Mouse (Mus musculus) CD4-positive, CD25-positive, alpha-beta regulatory T cell, adult 4 months (primary cell): ENCODE results near the gene Dhrs7b. TPM values are rescaled to one million over a fixed set of nuclear protein-coding genes. Genes with fewer than 3 reads are reported as not detected.
"Not testable (repeated sequence)": the region's sequence is repeated elsewhere in the genome, so short reads cannot be mapped to it uniquely, and the experiment has no call there.

Experiments
- ATAC-seq: one replicate; pipeline ENCODE4 v1.8.0; 2017
- polyA plus RNA-seq, 2 experiments: library from polyadenylated mRNA; unstranded; fragments of 100-300 nt; shearing (Covaris generic); gene quantifications; one replicate each; pipeline ENCODE4 v1.2.1; 2017

Dhrs7b gene
- 10 to 100 TPM; 22.4 to 24.8 TPM for polyA plus RNA-seq

- peak; percentile 96 for ATAC-seq
Observed at GRCm38 (mm10) chr11:60830433-60831052, at the start of gene Dhrs7b. Gene Dhrs7b, plus strand, starts transcription at chr11:60830631.

DNA sequence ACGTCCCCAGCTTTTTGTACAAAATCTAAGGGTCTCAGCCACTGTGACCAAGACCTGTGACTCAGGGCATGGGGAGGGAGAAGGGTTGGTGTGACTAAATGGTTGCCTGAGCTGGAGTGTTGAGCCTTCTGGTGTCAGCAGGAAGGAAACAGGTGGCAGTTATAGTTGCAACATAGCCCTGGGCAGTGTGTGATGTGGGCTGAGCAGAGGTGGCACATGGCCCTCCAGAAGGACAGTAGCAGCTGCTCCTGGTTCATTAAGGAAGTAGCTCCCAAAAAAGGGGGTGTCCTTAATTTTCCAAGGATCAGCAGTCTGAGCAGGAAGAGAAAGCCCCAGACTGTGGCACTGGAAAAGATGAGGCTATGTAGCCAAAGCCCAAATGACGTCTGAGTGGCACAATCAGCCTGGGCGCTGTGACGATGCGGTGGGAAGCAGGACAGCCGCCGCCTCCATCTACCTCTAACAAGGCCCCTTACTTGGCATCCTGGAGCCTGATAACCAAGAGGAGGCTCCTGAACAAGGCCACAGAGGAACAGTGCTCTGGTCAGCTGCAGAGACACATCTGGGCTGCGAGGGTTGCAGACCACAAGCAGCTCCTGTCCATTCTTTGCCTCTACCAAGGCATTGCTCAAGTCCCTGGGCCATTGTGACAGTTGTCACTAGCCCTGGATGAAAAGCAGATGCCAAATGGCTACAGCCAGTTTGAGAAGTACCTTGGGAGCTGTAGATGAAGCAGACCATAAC lies 46.1 kb upstream of the Dhrs7b start:
- ATAC-seq: no peak

- no peak for ATAC-seq
Observed at GRCm38 (mm10) chr11:60787595-60787994, 42.8 kb upstream of the Dhrs7b start.

DNA sequence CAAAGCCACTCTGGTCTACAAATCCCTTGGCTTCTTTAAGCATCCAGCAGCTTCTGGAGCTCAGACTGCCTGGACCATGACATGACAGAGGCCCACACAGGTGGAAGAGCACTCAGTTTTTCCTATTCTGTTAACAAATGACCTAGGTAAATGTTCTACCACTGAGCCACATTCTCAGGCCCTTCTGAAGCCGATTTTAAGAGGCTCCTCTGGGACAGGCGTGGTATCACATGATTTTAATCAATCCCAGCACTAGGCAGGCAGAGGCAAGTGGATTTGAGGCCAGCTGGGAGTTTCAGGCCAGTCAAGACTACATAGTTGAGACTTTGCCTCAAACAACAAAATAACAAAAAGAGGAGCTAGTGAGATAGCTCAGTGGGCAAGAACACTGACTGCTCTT lies 40.0 kb upstream of the Dhrs7b start:
- no peak for ATAC-seq

DNA sequence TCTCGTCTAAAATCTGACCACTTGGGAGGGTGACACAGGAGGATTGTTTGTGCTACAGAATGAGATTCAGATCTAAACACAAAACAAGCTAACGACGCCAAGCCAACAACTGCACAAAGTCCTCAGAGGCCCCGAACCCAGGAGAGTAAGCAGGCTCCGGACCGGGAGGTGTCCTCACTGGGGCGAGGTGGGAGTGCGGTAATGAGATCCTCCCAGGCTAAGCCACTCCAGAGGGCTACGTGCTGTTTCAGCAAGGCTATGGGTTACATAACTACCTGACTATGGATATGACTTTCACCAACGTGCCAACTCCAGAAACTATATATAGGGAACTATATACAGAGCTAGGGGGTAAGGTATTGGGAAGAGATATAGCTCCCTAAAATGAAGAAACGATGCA lies 34.1 kb upstream of the Dhrs7b start:
- ATAC-seq: no peak

DNA sequence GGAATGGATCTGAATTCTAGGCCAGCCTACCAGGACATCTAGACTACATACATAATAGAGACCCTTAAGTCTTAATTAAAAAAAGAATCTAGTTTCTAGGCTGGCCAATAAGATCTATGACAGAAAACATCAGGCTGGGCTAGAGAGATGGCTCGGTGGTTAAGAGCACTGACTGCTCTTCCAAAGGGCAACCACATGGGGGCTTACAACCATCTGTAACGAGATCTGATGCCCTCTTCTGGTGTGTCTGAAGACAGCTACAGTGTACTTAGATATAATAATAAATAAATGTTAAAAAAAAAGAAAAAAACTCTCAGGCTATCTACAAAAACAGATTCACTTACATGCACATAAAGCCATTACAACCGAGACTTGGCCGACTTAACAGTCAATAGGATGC lies 30.5 kb upstream of the Dhrs7b start:
- ATAC-seq: no peak

DNA sequence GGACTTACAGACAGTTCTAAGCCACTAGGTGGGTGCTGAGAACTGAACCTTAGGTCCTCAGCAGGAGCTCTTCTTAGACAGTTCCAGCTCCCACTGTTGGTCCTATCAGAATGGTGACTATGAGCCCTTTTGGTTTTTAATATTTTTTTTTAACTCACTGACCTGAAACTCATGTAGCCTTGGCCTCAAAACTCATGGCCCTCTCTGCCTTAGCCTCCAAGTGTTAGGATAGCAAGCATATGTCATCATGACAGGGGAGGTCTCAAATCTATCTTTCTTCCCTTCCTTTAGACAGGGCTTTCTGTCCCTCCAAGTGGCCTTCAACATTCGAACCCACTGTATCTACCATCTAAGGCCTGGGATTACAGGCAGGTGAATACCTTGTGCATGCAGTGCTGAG lies 29.5 kb upstream of the Dhrs7b start:
- no peak for ATAC-seq

GRCm38 (mm10) chr11:60808286-60809070 lies 22.0 kb upstream of the Dhrs7b start:
- no peak for ATAC-seq

DNA sequence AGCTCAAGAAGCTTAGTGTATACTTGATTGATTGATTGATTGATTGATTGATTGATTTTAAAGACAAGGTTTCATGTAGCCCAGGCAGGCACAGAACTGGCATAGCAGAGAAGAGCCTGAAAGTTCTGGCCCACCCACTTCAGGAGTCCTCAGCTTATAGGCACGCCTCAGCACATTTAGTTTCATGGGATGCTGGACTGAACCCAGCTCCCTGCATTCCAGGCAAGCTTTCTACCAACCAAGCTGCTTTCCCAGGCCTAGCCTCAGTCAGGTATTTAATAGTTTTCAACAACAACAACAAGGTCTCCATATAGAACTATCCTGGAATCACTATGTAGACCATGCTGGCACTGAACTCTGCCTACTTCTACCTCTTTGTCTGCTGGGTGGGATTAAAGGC lies 20.9 kb upstream of the Dhrs7b start:
- no peak for ATAC-seq

DNA sequence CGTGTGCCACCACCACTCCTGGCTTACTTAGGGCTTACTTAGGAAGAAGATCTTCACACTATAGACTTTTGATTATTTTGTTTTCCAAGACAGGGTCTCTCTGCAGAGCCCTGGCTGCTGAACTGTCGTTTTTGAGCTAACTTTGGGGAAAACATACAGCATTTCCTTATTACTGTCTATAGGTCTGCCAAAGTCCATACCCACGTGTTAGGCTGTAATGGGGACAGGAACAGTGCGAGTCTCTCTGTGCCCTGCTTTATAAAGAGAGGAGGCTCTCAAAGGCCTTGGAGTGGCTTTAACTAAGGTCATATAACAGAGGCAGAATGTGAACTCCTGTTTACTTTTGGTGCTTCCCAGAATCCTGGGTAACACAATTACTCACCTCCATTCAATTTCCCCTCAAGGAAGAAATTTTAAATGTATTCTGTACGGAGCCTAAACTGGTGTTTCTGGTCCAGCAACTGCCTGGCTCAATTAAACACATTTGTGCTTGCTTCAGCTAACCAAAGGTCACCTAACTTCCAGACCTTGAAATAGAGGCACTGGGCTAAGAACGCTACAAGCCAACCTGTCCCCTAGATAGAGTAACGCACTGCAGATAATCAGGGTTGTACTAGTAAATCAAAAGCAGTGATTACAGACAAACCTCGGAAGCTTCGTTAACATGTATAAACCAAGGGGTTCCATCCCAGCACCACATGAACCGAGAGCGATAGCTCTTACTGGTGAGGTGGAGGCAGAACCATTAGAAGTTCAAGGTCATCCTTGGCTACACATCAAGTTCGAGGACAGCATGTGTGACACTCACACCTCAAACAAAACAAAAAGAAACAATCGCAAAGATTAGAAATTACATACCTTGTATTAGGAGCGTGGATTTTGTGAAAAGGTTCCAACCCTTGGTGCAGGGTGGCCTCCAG lies 20.1 kb upstream of the Dhrs7b start:
- no peak for ATAC-seq

DNA sequence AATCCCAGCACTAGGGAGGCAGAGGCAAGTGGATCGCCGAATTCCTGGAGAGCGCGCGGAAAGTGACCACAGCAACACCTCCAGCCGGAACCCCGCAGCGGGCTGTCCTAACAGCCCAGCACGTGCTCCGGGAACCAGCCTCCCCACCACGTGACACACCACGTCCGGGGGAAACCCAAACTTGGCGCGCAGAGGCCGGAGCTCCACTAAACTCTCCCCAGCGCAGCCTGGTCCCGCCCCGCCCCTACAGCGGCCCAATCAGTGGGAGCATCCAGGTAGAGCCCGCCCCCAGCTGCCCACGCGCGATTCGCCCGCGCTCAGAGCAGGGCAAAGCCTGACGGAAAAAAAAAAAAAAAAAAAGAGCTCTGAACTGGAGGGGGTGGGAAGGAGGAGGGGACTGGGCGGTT lies 19.4 kb upstream of the Dhrs7b start:
- peak; percentile 100 for ATAC-seq

DNA sequence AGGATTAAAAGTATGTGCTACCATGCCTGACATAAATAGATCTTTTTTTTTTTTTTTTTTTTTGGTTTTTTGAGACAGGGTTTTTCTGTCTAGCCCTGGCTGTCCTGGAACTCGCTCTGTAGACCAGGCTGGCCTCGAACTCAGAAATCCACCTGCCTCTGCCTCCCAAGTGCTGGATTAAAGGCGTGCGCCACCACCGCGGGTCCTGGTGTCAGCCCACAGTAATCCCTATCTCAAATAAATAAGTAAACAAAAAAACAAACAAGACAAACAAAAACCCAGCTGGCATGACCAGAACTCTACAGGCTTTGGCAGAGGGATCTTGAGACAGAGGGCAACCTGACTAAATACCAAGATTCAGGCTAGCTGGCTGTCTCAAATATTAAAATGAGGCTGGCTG lies 18.8 kb upstream of the Dhrs7b start, which contains the start of gene Shmt1:
Shmt1 (minus strand) TSS at position 101 of the 400 bp plus-strand sequence.
- ATAC-seq: not testable (repeated sequence)

DNA sequence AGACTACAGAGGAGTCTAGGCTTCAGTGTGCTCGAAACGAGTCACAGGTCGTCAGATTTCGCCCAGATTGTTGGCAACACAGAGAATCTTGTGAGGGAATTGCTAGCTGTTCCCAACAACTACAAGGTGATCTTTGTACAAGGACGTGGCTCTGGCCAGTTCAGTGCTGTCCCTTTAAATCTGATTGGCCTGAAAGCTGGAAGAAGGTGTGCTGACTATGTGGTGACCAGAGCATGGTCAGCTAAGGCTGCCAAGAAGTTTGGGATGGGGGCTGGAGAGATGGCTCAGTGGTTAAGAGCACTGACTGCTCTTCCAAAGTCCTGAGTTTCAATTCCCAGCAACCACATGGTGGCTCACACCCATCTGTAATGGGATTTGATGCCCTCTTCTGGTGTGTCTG lies 14.0 kb upstream of the Dhrs7b start:
- no peak for ATAC-seq

GRCm38 (mm10) chr11:60823771-60824170 lies 6.7 kb upstream of the Dhrs7b start:
- no peak for ATAC-seq

- no peak for ATAC-seq
Observed at GRCm38 (mm10) chr11:60825191-60825590, 5.2 kb upstream of the Dhrs7b start.

GRCm38 (mm10) chr11:60826700-60827099 lies 3.7 kb upstream of the Dhrs7b start:
- ATAC-seq: no peak

DNA sequence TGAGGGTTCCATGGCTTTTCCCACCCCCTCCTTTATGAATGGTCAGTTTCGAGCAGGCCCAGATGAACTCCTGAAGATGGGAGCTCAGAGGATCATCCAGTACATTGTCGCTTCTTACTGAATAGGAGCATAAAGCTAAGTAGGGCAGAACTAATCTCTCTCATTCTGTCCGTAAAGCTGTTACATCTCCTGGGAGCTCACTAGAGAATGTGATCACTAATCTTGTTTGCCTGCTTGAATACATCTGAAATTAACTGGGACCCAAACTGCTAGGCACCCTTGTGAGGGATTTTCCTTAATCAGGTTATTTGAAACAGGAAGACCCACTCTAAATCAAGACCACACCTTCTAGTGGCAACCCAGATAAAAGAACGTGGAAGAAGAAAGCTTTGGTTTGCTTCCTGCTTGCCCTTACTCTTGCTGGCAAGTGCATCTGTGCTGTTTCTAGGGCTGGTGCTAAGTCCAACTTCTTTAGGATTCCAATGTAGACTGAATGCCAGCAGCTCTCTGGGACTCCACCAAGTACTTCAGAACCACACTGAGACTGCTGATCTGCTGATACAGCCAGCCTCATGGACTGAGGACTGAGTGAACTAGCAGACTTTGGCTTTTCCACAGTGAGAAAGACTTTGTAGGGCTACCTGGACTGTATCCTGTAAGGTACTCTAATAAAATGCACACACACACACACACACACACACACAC lies 3.0 kb upstream of the Dhrs7b start:
- no peak for ATAC-seq

- ATAC-seq: no peak
Observed at GRCm38 (mm10) chr11:60828903-60829302, 1.5 kb upstream of the Dhrs7b start.

- ATAC-seq: no peak
Observed at GRCm38 (mm10) chr11:60836897-60837296, 6.5 kb downstream of the Dhrs7b start.

- ATAC-seq: no peak
Observed at GRCm38 (mm10) chr11:60837644-60838406, 7.4 kb downstream of the Dhrs7b start.
